Mouse (Mus musculus) splenic B cell, adult 2 months (primary cell): Measurements from ENCODE around the gene Gm11114.

Experiments used
- DNase-seq: peaks from one replicate; pipeline ENCODE4 v3.0.0-alpha.2; 2011; ENCODE audit warnings: low read depth, low spot score
- H3K27me3 ChIP-seq: 2 replicates; pipeline ENCODE4 v1.6.1; 2012; ENCODE audit warnings: mild to moderate bottlenecking, low read length, moderate library complexity, mixed read lengths; ENCODE audit not compliant: control insufficient read depth, poor library complexity, insufficient read depth, severe bottlenecking
- H3K36me3 ChIP-seq: 2 replicates; pipeline ENCODE4 v1.6.1; 2012; ENCODE audit warnings: mild to moderate bottlenecking, low read length, moderate library complexity, mixed read lengths; ENCODE audit not compliant: control insufficient read depth, poor library complexity, insufficient read depth, severe bottlenecking

Gm11114 gene

GRCm38 (mm10) chr9:85312473-85312872 lies at the start of gene Gm11114:
Gene Gm11114 (plus strand): TSS chr9:85312773.
- Histone ChIP-seq H3K36me3 (no peaks in the 10 kb centered on the region), H3K27me3 (no peaks in the 10 kb centered on the region)
- no peak for DNase-seq

GRCm38 (mm10) chr9:85266847-85267246 lies 45.7 kb upstream of the Gm11114 start:
- no peak for DNase-seq
- H3K36me3 ChIP-seq, result no peaks in the 10 kb centered on the region
- H3K27me3 ChIP-seq, result no peaks in the 10 kb centered on the region

- Histone ChIP-seq H3K27me3 (no peaks in the 10 kb centered on the region), H3K36me3 (no peaks in the 10 kb centered on the region)
- DNase-seq, result no peak
Observed at GRCm38 (mm10) chr9:85274114-85274513, 38.5 kb upstream of the Gm11114 start.

GRCm38 (mm10) chr9:85302849-85303248 lies 9.7 kb upstream of the Gm11114 start:
- Histone ChIP-seq H3K27me3 (no peaks in the 10 kb centered on the region), H3K36me3 (no peaks in the 10 kb centered on the region)
- DNase-seq, result no peak

GRCm38 (mm10) chr9:85303378-85303777 lies 9.2 kb upstream of the Gm11114 start:
- H3K36me3 ChIP-seq, result no peaks in the 10 kb centered on the region
- no peaks in the 10 kb centered on the region for H3K27me3 ChIP-seq
- DNase-seq, result no peak

GRCm38 (mm10) chr9:85316122-85316521 lies 3.5 kb downstream of the Gm11114 start:
- H3K36me3 ChIP-seq, result no peaks in the 10 kb centered on the region
- no peaks in the 10 kb centered on the region for H3K27me3 ChIP-seq
- no peak for DNase-seq

- no peak for DNase-seq
- H3K36me3 ChIP-seq, result peaks cover 11% of the 10 kb centered on the region
- no peaks in the 10 kb centered on the region for H3K27me3 ChIP-seq
Observed at GRCm38 (mm10) chr9:85320167-85320951, 7.8 kb downstream of the Gm11114 start.

- Histone ChIP-seq H3K36me3 (peaks cover 11% of the 10 kb centered on the region), H3K27me3 (no peaks in the 10 kb centered on the region)
- DNase-seq, result no peak
Observed at GRCm38 (mm10) chr9:85324158-85324875, 11.7 kb downstream of the Gm11114 start.

GRCm38 (mm10) chr9:85325201-85325868 lies 12.8 kb downstream of the Gm11114 start:
- DNase-seq, result peak; percentile 37
- Histone ChIP-seq H3K36me3 (peaks cover 11% of the 10 kb centered on the region), H3K27me3 (no peaks in the 10 kb centered on the region)

- Histone ChIP-seq H3K36me3 (peaks cover 7% of the 10 kb centered on the region), H3K27me3 (no peaks in the 10 kb centered on the region)
- DNase-seq, result peak; percentile 36
Observed at GRCm38 (mm10) chr9:85326292-85327241, 14.0 kb downstream of the Gm11114 start.

- Histone ChIP-seq H3K27me3 (no peaks in the 10 kb centered on the region), H3K36me3 (peaks cover 7% of the 10 kb centered on the region)
- DNase-seq, result peak; percentile 92
Observed at GRCm38 (mm10) chr9:85327242-85328211, 15.0 kb downstream of the Gm11114 start, which contains the start of gene Tent5a. Gene Tent5a (minus strand): TSS chr9:85327348.

- DNase-seq, result peak; percentile 90
- peaks cover 7% of the 10 kb centered on the region for H3K36me3 ChIP-seq
- H3K27me3 ChIP-seq, result no peaks in the 10 kb centered on the region
Observed at GRCm38 (mm10) chr9:85328259-85328658, 15.7 kb downstream of the Gm11114 start.

GRCm38 (mm10) chr9:85331521-85331920 lies 18.9 kb downstream of the Gm11114 start:
- no peak for DNase-seq
- no peaks in the 10 kb centered on the region for H3K27me3 ChIP-seq
- no peaks in the 10 kb centered on the region for H3K36me3 ChIP-seq
